Mouse (Mus musculus) intestine, embryonic 16.5 days (tissue): ENCODE data around the gene Akap6. TPM values are rescaled to one million over a fixed set of nuclear protein-coding genes. Genes with fewer than 3 reads are reported as not detected.

ENCODE experiments used
- ATAC-seq: fragments of 200-750 bp; cut with Nextera tagmentation; 2 replicates; pipeline ENCODE4 v1.8.0; 2017; ENCODE audit warnings: moderate TSS enrichment, moderate library complexity
- H3K27ac ChIP-seq: fragments of 300-500 bp; sonication (generic); 2 replicates; pipeline ENCODE4 v1.5.1; 2014; ENCODE audit warnings: mild to moderate bottlenecking, low read length
- H3K27me3 ChIP-seq: fragments of 300-500 bp; sonication (generic); replicated peaks from 2 replicates; pipeline ENCODE4 v1.6.1; 2014; ENCODE audit warnings: low read length, control low read depth, mixed read lengths; ENCODE audit not compliant: control insufficient read depth, insufficient read depth
- H3K36me3 ChIP-seq: fragments of 300-500 bp; sonication (generic); 2 replicates; pipeline ENCODE4 v1.6.1; 2014; ENCODE audit warnings: low read length, control low read depth; ENCODE audit not compliant: control insufficient read depth, insufficient read depth
- H3K4me1 ChIP-seq: fragments of 300-500 bp; sonication (generic); 2 replicates; pipeline ENCODE4 v1.6.1; 2014; ENCODE audit warnings: low read length, control low read depth, mixed read lengths; ENCODE audit not compliant: control insufficient read depth, insufficient read depth
- H3K4me2 ChIP-seq: fragments of 300-500 bp; sonication (generic); 2 replicates; pipeline ENCODE4 v1.6.1; 2014; ENCODE audit warnings: low read depth, low read length, control low read depth
- H3K4me3 ChIP-seq: fragments of 300-500 bp; sonication (generic); 2 replicates; pipeline ENCODE4 v1.5.1; 2014; ENCODE audit warnings: mild to moderate bottlenecking, low read length
- H3K9ac ChIP-seq: fragments of 300-500 bp; sonication (generic); 2 replicates; pipeline ENCODE4 v1.6.1; 2014; ENCODE audit warnings: low read depth, low read length
- H3K9me3 ChIP-seq: fragments of 300-500 bp; sonication (generic); 2 replicates; pipeline ENCODE4 v1.6.1; 2016; ENCODE audit warnings: low read length, control low read depth; ENCODE audit not compliant: control insufficient read depth
- WGBS: fragments of 180-500 bp; shearing (Covaris S2); extraction: QIAGEN DNeasy Blood & Tissue Kit; methylation state at CpG from one replicate; pipeline ENCODE4 v1.1.7; 2014; 5-methylcytosine and 5-hydroxymethylcytosine counted together
- polyA plus RNA-seq: library from polyadenylated mRNA; unstranded; fragments of >200 nt; fragmentation: Nextera tagmentation; extraction: Ambion mirVana; gene quantifications from 2 replicates; pipeline ENCODE4 v1.2.1, GENCODE M21; 2015

Gene Akap6
- polyA plus RNA-seq, 1 experiment from 2014 or later = 1.4 TPM

GRCm38 (mm10) chr12:52831782-52832181, 132.6 kb downstream of the Akap6 start:
- no peaks in the 10 kb centered on the region for H3K36me3 ChIP-seq
- 0 out of 2 replicates have a peak, but pooled peaks cover 3% of the 10 kb centered on the region for H3K27me3 ChIP-seq
- H3K9me3 ChIP-seq = no peaks in the 10 kb centered on the region
- no peak overlapping the region for H3K4me2 ChIP-seq
- 58% methylated on average over 9 of the region's 9 CpGs for WGBS
- ATAC-seq = no peak
- peaks cover 5% of the 10 kb centered on the region; the same call in 1 of the 2 replicates for H3K4me1 ChIP-seq
- no peak overlapping the region for H3K27ac ChIP-seq
- no peak overlapping the region for H3K9ac ChIP-seq
- no peak overlapping the region for H3K4me3 ChIP-seq

DNA sequence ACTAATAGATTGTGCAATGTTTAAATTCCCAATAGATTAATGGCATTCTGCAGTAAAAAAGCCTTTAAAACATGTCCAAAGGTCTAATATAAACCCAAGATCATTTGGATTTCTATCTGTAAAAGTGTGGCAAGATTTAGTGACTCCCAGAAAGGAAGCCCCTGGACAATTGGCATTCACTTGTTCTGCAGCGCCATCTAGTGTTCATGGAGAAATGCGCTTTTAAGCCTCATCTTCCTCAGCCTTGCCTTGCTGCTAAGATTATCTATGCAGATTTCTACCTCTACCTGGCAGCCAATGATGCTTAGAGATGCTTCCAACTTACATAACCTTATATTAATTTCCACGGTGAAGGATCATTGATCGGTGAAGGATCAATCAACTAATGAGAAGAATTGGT, 133.0 kb downstream of the Akap6 start:
- no peak overlapping the region for H3K4me2 ChIP-seq
- no peak overlapping the region for H3K9ac ChIP-seq
- H3K4me3 ChIP-seq = no peak overlapping the region
- H3K9me3 ChIP-seq = no peaks in the 10 kb centered on the region
- no peak for ATAC-seq
- H3K27me3 ChIP-seq = 0 out of 2 replicates have a peak, but pooled peaks cover 3% of the 10 kb centered on the region
- WGBS = 7% methylated on average over 4 of the region's 4 CpGs
- peaks cover 5% of the 10 kb centered on the region; the same call in 1 of the 2 replicates for H3K4me1 ChIP-seq
- no peak overlapping the region for H3K27ac ChIP-seq
- H3K36me3 ChIP-seq = no peaks in the 10 kb centered on the region

GRCm38 (mm10) chr12:52833141-52833540, 134.0 kb downstream of the Akap6 start:
- ATAC-seq = no peak
- H3K9me3 ChIP-seq = no peaks in the 10 kb centered on the region

GRCm38 (mm10) chr12:52834074-52834473, 134.9 kb downstream of the Akap6 start:
- Histone ChIP-seq H3K27ac (no peak overlapping the region), H3K9ac (no peak overlapping the region), H3K27me3 (0 out of 2 replicates have a peak, but pooled peaks cover 3% of the 10 kb centered on the region), H3K36me3 (no peaks in the 10 kb centered on the region), H3K9me3 (no peaks in the 10 kb centered on the region), H3K4me3 (no peak overlapping the region), H3K4me1 (peaks cover 5% of the 10 kb centered on the region; the same call in 1 of the 2 replicates), H3K4me2 (no peak overlapping the region)
- ATAC-seq = no peak
- WGBS = 62% methylated on average over 10 of the region's 10 CpGs

More at GRCm38 (mm10) chr12:52833141-52833540, 134.0 kb downstream of the Akap6 start:
- H3K27me3 ChIP-seq = 0 out of 2 replicates have a peak, but pooled peaks cover 3% of the 10 kb centered on the region
- H3K9ac ChIP-seq = no peak overlapping the region
- H3K4me1 ChIP-seq = peaks cover 5% of the 10 kb centered on the region; the same call in 1 of the 2 replicates
- no peak overlapping the region for H3K4me3 ChIP-seq
- H3K27ac ChIP-seq = no peak overlapping the region
- no peaks in the 10 kb centered on the region for H3K36me3 ChIP-seq
- WGBS = 56% methylated on average over 6 of the region's 6 CpGs
- no peak overlapping the region for H3K4me2 ChIP-seq

- Histone ChIP-seq H3K27me3 (0 out of 2 replicates have a peak, but pooled peaks cover 3% of the 10 kb centered on the region), H3K9me3 (no peaks in the 10 kb centered on the region), H3K36me3 (no peaks in the 10 kb centered on the region), H3K4me1 (peaks cover 5% of the 10 kb centered on the region; the same call in 1 of the 2 replicates), H3K4me2 (no peak overlapping the region), H3K27ac (peak overlapping the region; percentile 55; the same call in 1 of the 2 replicates), H3K4me3 (no peak overlapping the region), H3K9ac (no peak overlapping the region; the same call in 1 of the 2 replicates)
- ATAC-seq = no peak
- 64% methylated on average over 6 of the region's 6 CpGs for WGBS
These were observed 135.6 kb downstream of the Akap6 start for GRCm38 (mm10) chr12:52834781-52835279.

- H3K27ac ChIP-seq = peak overlapping the region; percentile 55; the same call in 1 of the 2 replicates
- H3K9ac ChIP-seq = no peak overlapping the region; the same call in 1 of the 2 replicates
- 18% methylated on average over 6 of the region's 6 CpGs for WGBS
- H3K36me3 ChIP-seq = no peaks in the 10 kb centered on the region
- H3K9me3 ChIP-seq = no peaks in the 10 kb centered on the region
- no peak overlapping the region for H3K4me2 ChIP-seq
- peaks cover 5% of the 10 kb centered on the region; the same call in 1 of the 2 replicates for H3K4me1 ChIP-seq
- 0 out of 2 replicates have a peak, but pooled peaks cover 3% of the 10 kb centered on the region for H3K27me3 ChIP-seq
- ATAC-seq = peak; percentile 73
- no peak overlapping the region for H3K4me3 ChIP-seq
These were observed 136.1 kb downstream of the Akap6 start for GRCm38 (mm10) chr12:52835291-52835742.

DNA sequence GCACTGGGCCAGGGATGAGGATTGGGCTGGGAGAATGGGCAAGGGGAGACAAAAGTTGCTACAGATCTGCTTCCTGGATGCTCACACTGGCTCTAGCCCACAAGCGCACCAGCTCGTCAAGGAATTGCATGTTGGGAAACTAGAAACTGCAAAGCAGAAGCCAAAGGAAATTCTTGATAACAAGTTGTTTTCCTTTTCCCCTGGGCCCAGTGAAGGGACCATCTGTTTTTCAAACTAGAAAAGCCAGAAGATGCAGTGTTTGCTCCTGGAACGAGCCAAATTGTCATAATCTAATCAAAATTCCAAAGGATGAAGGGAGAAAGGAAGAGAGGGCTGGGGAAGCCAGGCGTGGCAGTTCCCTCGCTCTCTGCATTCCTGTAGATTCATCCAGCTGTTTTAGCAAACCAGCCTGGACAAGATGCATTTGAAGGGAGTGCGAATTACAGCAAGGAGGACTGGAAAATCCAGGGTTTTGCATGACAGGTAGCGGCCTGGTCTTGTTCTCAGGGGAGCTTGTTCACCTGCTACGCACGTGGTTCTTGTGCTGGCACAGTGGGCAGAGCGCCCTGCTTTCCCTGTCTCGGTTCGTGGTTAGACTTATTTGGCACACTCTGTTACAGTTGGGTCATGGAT, 136.8 kb downstream of the Akap6 start:
- Histone ChIP-seq H3K9ac (no peak overlapping the region), H3K27me3 (0 out of 2 replicates have a peak, but pooled peaks cover 3% of the 10 kb centered on the region), H3K9me3 (no peaks in the 10 kb centered on the region), H3K27ac (peak overlapping the region; percentile 68), H3K4me1 (peaks cover 5% of the 10 kb centered on the region; the same call in 1 of the 2 replicates), H3K36me3 (no peaks in the 10 kb centered on the region), H3K4me3 (no peak overlapping the region), H3K4me2 (no peak overlapping the region)
- 0 out of 2 replicates have a peak, but pooled peaks have one; percentile 42 for ATAC-seq
- WGBS = 55% methylated on average over 12 of the region's 12 CpGs

- no peaks in the 10 kb centered on the region for H3K36me3 ChIP-seq
- WGBS = 97% methylated on average over 1 of the region's 1 CpGs
- no peaks in the 10 kb centered on the region for H3K27me3 ChIP-seq
- no peak overlapping the region for H3K27ac ChIP-seq
- H3K9me3 ChIP-seq = no peaks in the 10 kb centered on the region
- no peak overlapping the region for H3K4me2 ChIP-seq
- H3K4me1 ChIP-seq = no peaks in the 10 kb centered on the region
- H3K4me3 ChIP-seq = no peak overlapping the region
- no peak overlapping the region for H3K9ac ChIP-seq
- no peak for ATAC-seq
These were observed 146.8 kb downstream of the Akap6 start for GRCm38 (mm10) chr12:52845982-52846381.

DNA sequence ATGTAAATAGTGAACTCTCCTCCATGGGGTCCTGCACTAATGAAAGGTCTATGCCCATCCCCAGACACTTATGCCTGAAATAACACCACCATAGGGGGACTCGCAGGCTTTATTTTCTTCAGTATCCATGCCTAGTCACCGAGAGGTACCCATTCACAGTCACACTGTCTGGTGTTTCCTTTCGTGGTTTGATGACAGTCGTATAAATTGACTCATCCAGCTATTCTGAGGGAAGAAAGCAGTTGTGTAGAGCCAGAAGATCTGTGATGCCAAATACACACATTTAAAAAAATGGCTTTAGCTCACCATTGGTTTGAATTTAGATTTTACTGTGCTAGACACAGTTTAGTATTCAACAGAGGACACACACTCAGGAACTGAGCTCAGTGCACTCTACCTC, 147.8 kb downstream of the Akap6 start:
- WGBS = 80% methylated on average over 4 of the region's 4 CpGs
- no peak for ATAC-seq
- H3K4me2 ChIP-seq = no peak overlapping the region

More for the DNA sequence above, 147.8 kb downstream of the Akap6 start:
- H3K4me1 ChIP-seq = no peaks in the 10 kb centered on the region; the same call in 1 of the 2 replicates
- H3K9me3 ChIP-seq = no peaks in the 10 kb centered on the region
- no peaks in the 10 kb centered on the region for H3K27me3 ChIP-seq
- no peak overlapping the region for H3K27ac ChIP-seq
- no peak overlapping the region for H3K9ac ChIP-seq
- no peak overlapping the region for H3K4me3 ChIP-seq
- no peaks in the 10 kb centered on the region for H3K36me3 ChIP-seq
